Mouse (Mus musculus) CH12.LX (cell line): ENCODE data around the gene Hoxb2. TPM values are rescaled to one million over a fixed set of nuclear protein-coding genes. Genes with fewer than 3 reads are reported as not detected.

Experiments used
- DNase-seq: peaks from one replicate; pipeline ENCODE4 v3.0.0-alpha.2; 2013; ENCODE audit errors: extremely low read depth
- H3K27ac ChIP-seq: 2 replicates; pipeline ENCODE4 v1.5.1; 2012; ENCODE audit warnings: low read depth, mild to moderate bottlenecking, control low read depth, moderate library complexity; ENCODE audit not compliant: insufficient read depth
- H3K27me3 ChIP-seq: replicated peaks from 2 replicates; pipeline ENCODE3; 2012; ENCODE audit warnings: inconsistent platforms
- H3K36me3 ChIP-seq, 2 experiments: replicated peaks in 1 of 2; 2 replicates each; pipeline versions ENCODE3 to v1.6.1; 2012; ENCODE audit warnings: inconsistent platforms in 1 of 2, low read length in 1 of 2, mild to moderate bottlenecking in 1 of 2, mixed read lengths in 1 of 2, moderate library complexity in 1 of 2; ENCODE audit not compliant: control insufficient read depth in 1 of 2, insufficient read depth in 1 of 2
- H3K4me1 ChIP-seq, 2 experiments: 2 replicates each; pipeline ENCODE4 v1.6.1; 2012; ENCODE audit warnings: inconsistent platforms in 1 of 2, moderate library complexity in 1 of 2; ENCODE audit not compliant: insufficient read depth in 2 of 2, control insufficient read depth in 1 of 2
- H3K4me2 ChIP-seq: 2 replicates; pipeline ENCODE4 v1.6.1; 2012; ENCODE audit warnings: low read depth, mild to moderate bottlenecking, control low read depth; ENCODE audit not compliant: poor library complexity, insufficient read depth, severe bottlenecking
- H3K4me3 ChIP-seq, 3 experiments: fragments of 150-350 bp in 1 of 3; sonication (generic) in 1 of 3; replicated peaks in 1 of 3; 2 replicates each; pipeline versions ENCODE3 to v1.5.1; 2011 to 2012; ENCODE audit warnings: low read depth in 2 of 3, low read length in 2 of 3, mild to moderate bottlenecking in 2 of 3, moderate library complexity in 2 of 3, control low read depth in 1 of 3, improper control_type of control experiment in 1 of 3, inconsistent platforms in 1 of 3, mixed read lengths in 1 of 3; ENCODE audit not compliant: poor library complexity in 1 of 3
- H3K79me2 ChIP-seq: replicated peaks from 2 replicates; pipeline ENCODE4 v1.6.1; 2012; ENCODE audit warnings: mild to moderate bottlenecking, moderate library complexity; ENCODE audit not compliant: control insufficient read depth, poor library complexity, insufficient read depth, severe bottlenecking; ENCODE audit errors: extremely low read depth
- H3K9ac ChIP-seq: 2 replicates; pipeline ENCODE4 v1.6.1; 2012; ENCODE audit warnings: low read depth, mild to moderate bottlenecking, control low read depth, moderate library complexity; ENCODE audit not compliant: insufficient read depth
- H3K9me3 ChIP-seq: replicated peaks from 2 replicates; pipeline ENCODE3; 2012; ENCODE audit warnings: low read length, inconsistent platforms, mixed read lengths
- CHD1 ChIP-seq: IDR thresholded peaks from 2 replicates; pipeline ENCODE4 v1.6.1; 2012; ENCODE audit warnings: low read depth, low read length, improper control_type of control experiment, inconsistent platforms
- CHD2 ChIP-seq: IDR thresholded peaks from 2 replicates; pipeline ENCODE4 v1.6.1; 2011; ENCODE audit warnings: low read length, improper control_type of control experiment
- CTCF ChIP-seq, 2 experiments: IDR thresholded peaks in 1 of 2; conservative IDR thresholded peaks in 1 of 2; 2 replicates each; pipeline ENCODE4 v1.5.1; 2011 to 2012; ENCODE audit warnings: low read depth in 2 of 2, low read length in 2 of 2, improper control_type of control experiment in 1 of 2, inconsistent platforms in 1 of 2, mild to moderate bottlenecking in 1 of 2, moderate library complexity in 1 of 2
- ELF1 ChIP-seq: IDR thresholded peaks from 2 replicates; pipeline ENCODE4 v1.6.1; 2014; ENCODE audit warnings: low read depth, mild to moderate bottlenecking, inconsistent platforms, low read length, improper control_type of control experiment
- ETS1 ChIP-seq: conservative IDR thresholded peaks from 2 replicates; pipeline ENCODE4 v1.6.1; 2012; ENCODE audit warnings: low read depth, mild to moderate bottlenecking, inconsistent platforms, low read length, improper control_type of control experiment, moderate library complexity
- HCFC1 ChIP-seq: IDR thresholded peaks from 2 replicates; pipeline ENCODE4 v1.6.1; 2012; ENCODE audit warnings: low read depth, mild to moderate bottlenecking, inconsistent platforms, low read length, improper control_type of control experiment
- IRF4 ChIP-seq: IDR thresholded peaks from 2 replicates; pipeline ENCODE4 v1.6.1; 2014; ENCODE audit warnings: low read depth, mild to moderate bottlenecking, inconsistent platforms, low read length, improper control_type of control experiment
- JUN ChIP-seq: IDR thresholded peaks from 2 replicates; pipeline ENCODE4 v1.6.1; 2011; ENCODE audit warnings: low read depth, mild to moderate bottlenecking, low read length, improper control_type of control experiment, moderate library complexity; ENCODE audit not compliant: insufficient read depth
- KAT2A ChIP-seq: IDR thresholded peaks from 2 replicates; pipeline ENCODE4 v1.6.1; 2012; ENCODE audit warnings: low read length, improper control_type of control experiment, inconsistent platforms; ENCODE audit not compliant: insufficient replicate concordance
- MAX ChIP-seq: IDR thresholded peaks from 2 replicates; pipeline ENCODE4 v1.6.1; 2011; ENCODE audit warnings: low read length, improper control_type of control experiment
- MAZ ChIP-seq: IDR thresholded peaks from 2 replicates; pipeline ENCODE4 v1.6.1; 2012; ENCODE audit warnings: low read depth, mild to moderate bottlenecking, inconsistent platforms, low read length, improper control_type of control experiment, moderate library complexity
- MEF2A ChIP-seq: IDR thresholded peaks from 2 replicates; pipeline ENCODE4 v1.6.1; 2014; ENCODE audit warnings: low read depth, mild to moderate bottlenecking, inconsistent platforms, low read length, improper control_type of control experiment, borderline replicate concordance
- NELFE ChIP-seq: IDR thresholded peaks from 2 replicates; pipeline ENCODE4 v1.6.1; 2011; ENCODE audit warnings: low read depth, low read length, improper control_type of control experiment
- NRF1 ChIP-seq: IDR thresholded peaks from 2 replicates; pipeline ENCODE4 v1.6.1; 2014; ENCODE audit warnings: low read depth, mild to moderate bottlenecking, inconsistent platforms, low read length, improper control_type of control experiment, moderate library complexity
- POLR2A ChIP-seq: IDR thresholded peaks from 2 replicates; pipeline ENCODE4 v1.6.1; 2011; ENCODE audit warnings: low read depth, mild to moderate bottlenecking, improper control_type of control experiment, low read length
- POLR2AphosphoS2 ChIP-seq: IDR thresholded peaks from 2 replicates; pipeline ENCODE4 v1.6.1; 2011; ENCODE audit warnings: low read depth, low read length, improper control_type of control experiment
- RCOR1 ChIP-seq: conservative IDR thresholded peaks from 2 replicates; pipeline ENCODE4 v1.6.1; 2012; ENCODE audit warnings: low read depth, mild to moderate bottlenecking, inconsistent platforms, low read length, improper control_type of control experiment
- TBP ChIP-seq: conservative IDR thresholded peaks from 2 replicates; pipeline ENCODE4 v1.6.1; 2011; ENCODE audit warnings: low read depth, low read length, improper control_type of control experiment
- USF1 ChIP-seq: IDR thresholded peaks from 2 replicates; pipeline ENCODE4 v1.6.1; 2014; ENCODE audit warnings: low read depth, mild to moderate bottlenecking, inconsistent platforms, low read length, improper control_type of control experiment
- USF2 ChIP-seq: conservative IDR thresholded peaks from 2 replicates; pipeline ENCODE4 v1.6.1; 2011; ENCODE audit warnings: low read depth, low read length, improper control_type of control experiment
- ZC3H11A ChIP-seq: IDR thresholded peaks from 2 replicates; pipeline ENCODE4 v1.6.1; 2012; ENCODE audit warnings: low read depth, mild to moderate bottlenecking, inconsistent platforms, low read length, improper control_type of control experiment
- ZMIZ1 ChIP-seq: IDR thresholded peaks from 2 replicates; pipeline ENCODE4 v1.6.1; 2012; ENCODE audit warnings: low read depth, mild to moderate bottlenecking, inconsistent platforms, low read length, improper control_type of control experiment
- ZNF384 ChIP-seq: IDR thresholded peaks from 2 replicates; pipeline ENCODE4 v1.6.1; 2012; ENCODE audit warnings: low read depth, low read length, improper control_type of control experiment, inconsistent platforms
- dilution Hi-C: fragments of 300-500 bp; cut with MboI; formaldehyde crosslinking; loops from 2 replicates; pipeline ENCODE4 v1.14.3; 2020; ENCODE audit warnings: low sequenced_read_pairs; ENCODE audit not compliant: extremely low pct_unique_long_range_greater_than_20kb, extremely low pct_ligation_motif_present
- in situ Hi-C: fragments of 300-500 bp; cut with MboI; formaldehyde crosslinking; loops from 3 replicates; pipeline ENCODE4 v1.14.3; 2019; ENCODE audit warnings: low sequenced_read_pairs, low pct_ligation_motif_present, low pct_unique_long_range_greater_than_20kb, mixed read lengths
- polyA plus RNA-seq: library from polyadenylated mRNA; unstranded; fragments of >175 nt; gene quantifications from 2 replicates; pipeline ENCODE4 v1.2.1, GENCODE M21; 2012; ENCODE audit warnings: low read depth; ENCODE audit not compliant: insufficient read length
- total RNA-seq, 2 experiments: library from RNA; depleted of rRNA; stranded (reverse); fragments of 300-350 nt in 1 of 2; fragments of >200 nt in 1 of 2; gene quantifications; 2 replicates each; pipeline ENCODE4 v1.2.3; 2012 to 2014

Gene Hoxb2
- total and polyA plus RNA-seq, 3 experiments, result not detected

GRCm38 (mm10) chr11:96372519-96372918 is 22.2 kb downstream of the Hoxb2 start:
- Histone ChIP-seq H3K36me3 (no peaks in the 10 kb centered on the region), H3K4me1 (no peaks in the 10 kb centered on the region), H3K27ac (no peak overlapping the region), H3K27me3 (peaks cover 87% of the 10 kb centered on the region), H3K4me2 (no peak overlapping the region), H3K4me3 (no peak overlapping the region), H3K79me2 (no peaks in the 10 kb centered on the region), H3K9me3 (no peaks in the 10 kb centered on the region), H3K9ac (no peak overlapping the region)
- in situ Hi-C loops (loop anchor here (5.0 kb wide), 1 partner anchor 35 kb away; no protein-coding TSS in a partner anchor), dilution Hi-C loops (no loop called here)
- TF ChIP-seq ELF1, result no peak
- TF ChIP-seq ZC3H11A, result no peak
- no peak for TF ChIP-seq TBP
- TF ChIP-seq CTCF (conservative IDR thresholded peaks at IDR 0.05 in 1 of 2, IDR thresholded peaks at IDR 0.05 in 1 of 2; ENCODE audit: low read depth in 2 of 2, low read length in 2 of 2), result no peak
- no peak for TF ChIP-seq NRF1
- no peak for TF ChIP-seq ZMIZ1
- no peak for TF ChIP-seq KAT2A
- no peak for TF ChIP-seq MAZ
- no peak for TF ChIP-seq POLR2AphosphoS2
- no peak for TF ChIP-seq CHD2
- no peak for TF ChIP-seq CHD1
- TF ChIP-seq HCFC1, result no peak
- TF ChIP-seq ETS1, result no peak
- no peak for TF ChIP-seq ZNF384
- TF ChIP-seq IRF4, result no peak
- TF ChIP-seq USF2, result no peak
- no peak for TF ChIP-seq MAX
- TF ChIP-seq USF1, result no peak
- no peak for DNase-seq

GRCm38 (mm10) chr11:96374810-96375209 is 24.5 kb downstream of the Hoxb2 start:
- H3K9ac ChIP-seq, result no peak overlapping the region
- no peak overlapping the region for H3K27ac ChIP-seq
- no peaks in the 10 kb centered on the region for H3K4me1 ChIP-seq
- H3K36me3 ChIP-seq, result no peaks in the 10 kb centered on the region
- in situ Hi-C loops (loop anchor here (5.0 kb wide), 1 partner anchor 38 kb away; no protein-coding TSS in a partner anchor), dilution Hi-C loops (no loop called here)
- no peak overlapping the region for H3K4me2 ChIP-seq
- TF ChIP-seq RCOR1 (no peak), MEF2A (no peak), HCFC1 (no peak), POLR2A (no peak), TBP (no peak), KAT2A (no peak), JUN (no peak), NELFE (no peak), NRF1 (no peak), ETS1 (no peak)
- peaks cover 74% of the 10 kb centered on the region for H3K27me3 ChIP-seq
- DNase-seq, result no peak
- no peaks in the 10 kb centered on the region for H3K9me3 ChIP-seq
- H3K79me2 ChIP-seq, result no peaks in the 10 kb centered on the region
- no peak overlapping the region for H3K4me3 ChIP-seq
